Mouse (Mus musculus) small intestine, adult 2 months (tissue): ENCODE measurements at regions not wholly inside any gene's neighbourhood (a gene's known extent, or its start where the extent isn't known, plus 50 kb on each side); places are given as distances from the start of the nearest gene placed in this dataset.

Experiments
- CTCF ChIP-seq: fragments of 200-500 bp; IDR thresholded peaks from 2 replicates; pipeline ENCODE4 v1.5.1; 2012; ENCODE audit warnings: low read depth, mild to moderate bottlenecking, control low read depth, inconsistent platforms, low read length, moderate library complexity, mixed read lengths; ENCODE audit not compliant: insufficient replicate concordance, insufficient read length; ENCODE audit errors: extremely low read depth
- POLR2A ChIP-seq: fragments of 200-500 bp; IDR thresholded peaks from 2 replicates; pipeline ENCODE4 v1.6.1; 2012; ENCODE audit warnings: low read depth, mild to moderate bottlenecking, control low read depth, inconsistent platforms, low read length, moderate library complexity

- TF ChIP-seq CTCF = no peak
- no peak for TF ChIP-seq POLR2A
These were observed 67.3 kb upstream of the Osbpl8 start for GRCm38 (mm10) chr10:111097245-111097644.
